Mouse (Mus musculus) embryonic fibroblast, embryonic 13.5 days (primary cell): Measurements from ENCODE around the gene Gse1. TPM values are rescaled to one million over a fixed set of nuclear protein-coding genes. Genes with fewer than 3 reads are reported as not detected.

Experiments used
- H3K27ac ChIP-seq: 2 replicates; pipeline ENCODE4 v1.5.1; 2012; ENCODE audit warnings: low read length, control low read depth, inconsistent platforms; ENCODE audit not compliant: insufficient read depth
- H3K4me1 ChIP-seq: 2 replicates; pipeline ENCODE4 v1.6.1; 2011; ENCODE audit warnings: low read length; ENCODE audit not compliant: control insufficient read depth, insufficient read depth
- H3K4me3 ChIP-seq: 2 replicates; pipeline ENCODE4 v1.5.1; 2011; ENCODE audit warnings: mild to moderate bottlenecking, control low read depth, low read length; ENCODE audit not compliant: insufficient read depth
- CTCF ChIP-seq: IDR thresholded peaks from 2 replicates; pipeline ENCODE4 v1.5.1; 2011; ENCODE audit warnings: mild to moderate bottlenecking, control low read depth, low read length, moderate library complexity, borderline replicate concordance; ENCODE audit not compliant: insufficient read depth
- POLR2A ChIP-seq: IDR thresholded peaks from 2 replicates; pipeline ENCODE4 v1.6.1; 2011; ENCODE audit warnings: low read depth, mild to moderate bottlenecking, control low read depth, low read length, moderate library complexity
- polyA plus RNA-seq: library from polyadenylated mRNA; stranded (reverse); fragments of >200 nt; gene quantifications from 2 replicates; pipeline ENCODE4 v1.2.4, GENCODE M21; 2011; ENCODE audit warnings: low read depth; ENCODE audit not compliant: missing spikeins, insufficient read length

Gse1 gene
- polyA plus RNA-seq, 1 experiment, result 13.4 TPM

- TF ChIP-seq CTCF (no peak), POLR2A (no peak)
- no peaks in the 10 kb centered on the region for H3K4me1 ChIP-seq
- no peak overlapping the region for H3K4me3 ChIP-seq
- no peak overlapping the region for H3K27ac ChIP-seq
Measured at GRCm38 (mm10) chr8:120251411-120252035, 23.3 kb downstream of the Gse1 start.

DNA sequence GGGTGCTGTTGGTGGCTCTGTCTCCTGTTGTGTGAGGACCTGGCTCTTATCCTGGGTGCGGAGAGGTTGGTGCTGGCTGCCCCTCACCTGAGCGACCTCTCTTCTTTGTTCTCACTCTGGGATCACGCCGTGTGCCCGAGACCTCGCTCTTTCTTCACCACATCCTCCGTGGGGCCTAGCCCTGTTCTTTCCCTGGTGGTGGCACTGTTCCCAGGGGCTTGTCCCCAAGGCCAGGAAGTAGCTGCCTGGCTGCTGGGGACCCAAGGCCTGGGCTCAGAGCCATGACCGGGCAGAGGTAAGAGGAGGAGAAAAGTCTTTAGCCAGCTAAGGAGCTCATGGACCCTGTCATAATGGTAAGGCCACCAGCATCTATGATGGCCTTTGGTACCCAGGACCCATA lies 25.4 kb downstream of the Gse1 start:
- Histone ChIP-seq H3K4me3 (no peak overlapping the region), H3K4me1 (no peaks in the 10 kb centered on the region), H3K27ac (no peak overlapping the region)
- TF ChIP-seq POLR2A (no peak), CTCF (no peak)

DNA sequence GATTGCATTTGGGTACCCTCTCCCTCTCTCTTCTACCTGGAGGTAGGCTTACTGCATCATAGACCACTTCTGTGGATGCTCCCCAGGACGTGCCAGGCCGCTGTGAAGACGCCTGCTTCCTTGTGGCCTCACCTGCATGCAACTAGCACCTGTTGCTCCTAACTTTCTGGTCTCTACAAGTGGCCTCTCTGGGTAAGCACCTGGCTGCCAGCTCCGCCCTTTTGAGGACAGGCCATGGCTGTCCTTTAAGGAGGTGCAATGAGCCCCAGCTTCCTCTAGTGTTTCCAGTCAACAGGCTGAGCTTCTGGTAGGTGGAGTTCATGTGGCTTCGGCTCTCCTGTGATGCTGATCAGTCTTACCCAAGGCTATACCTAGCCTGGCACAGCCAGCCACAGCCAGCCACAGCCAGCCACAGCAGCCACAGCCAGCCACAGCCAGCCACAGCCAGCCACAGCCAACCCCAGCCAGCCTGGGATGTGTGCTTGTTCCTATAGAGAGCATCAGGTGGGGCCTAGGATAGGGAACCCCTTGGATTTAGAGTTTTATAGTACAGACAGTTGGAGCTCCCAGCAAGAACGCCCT lies 27.2 kb downstream of the Gse1 start:
- TF ChIP-seq POLR2A (no peak), CTCF (no peak)
- H3K4me1 ChIP-seq, result no peaks in the 10 kb centered on the region
- H3K4me3 ChIP-seq, result no peak overlapping the region
- H3K27ac ChIP-seq, result no peak overlapping the region

- H3K4me1 ChIP-seq, result peaks cover 8% of the 10 kb centered on the region
Measured at GRCm38 (mm10) chr8:120256958-120257357, 28.7 kb downstream of the Gse1 start.

DNA sequence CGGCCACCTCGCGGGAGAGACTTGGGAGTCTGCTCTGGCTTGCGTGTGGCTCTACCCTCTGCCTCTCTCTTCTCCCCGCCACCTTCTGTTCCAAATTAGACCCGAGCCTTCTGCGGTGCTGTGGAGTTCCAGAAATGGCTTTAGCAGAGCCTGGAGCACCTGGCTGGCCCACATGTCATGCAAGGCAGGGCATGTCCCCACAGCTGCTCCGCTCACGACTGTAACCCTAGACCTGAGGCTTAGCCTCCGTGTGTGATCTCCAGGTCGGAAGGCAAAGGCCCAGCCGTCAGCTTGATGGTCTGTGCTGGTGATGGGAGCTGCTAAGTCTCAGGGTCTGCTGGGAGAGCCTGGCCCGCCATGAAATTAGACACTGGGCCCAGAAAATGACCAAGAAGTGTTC lies 30.9 kb downstream of the Gse1 start:
- no peak overlapping the region for H3K27ac ChIP-seq
- H3K4me1 ChIP-seq, result peaks cover 11% of the 10 kb centered on the region
- no peak overlapping the region for H3K4me3 ChIP-seq
- TF ChIP-seq CTCF (no peak), POLR2A (no peak)

More at GRCm38 (mm10) chr8:120256958-120257357, 28.7 kb downstream of the Gse1 start:
- no peak overlapping the region for H3K4me3 ChIP-seq
- TF ChIP-seq CTCF (no peak), POLR2A (no peak)
- no peak overlapping the region for H3K27ac ChIP-seq

GRCm38 (mm10) chr8:120260677-120261076 lies 32.4 kb downstream of the Gse1 start:
- Histone ChIP-seq H3K4me1 (peaks cover 17% of the 10 kb centered on the region), H3K4me3 (no peak overlapping the region), H3K27ac (no peak overlapping the region)
- TF ChIP-seq CTCF, result no peak
- TF ChIP-seq POLR2A, result no peak

DNA sequence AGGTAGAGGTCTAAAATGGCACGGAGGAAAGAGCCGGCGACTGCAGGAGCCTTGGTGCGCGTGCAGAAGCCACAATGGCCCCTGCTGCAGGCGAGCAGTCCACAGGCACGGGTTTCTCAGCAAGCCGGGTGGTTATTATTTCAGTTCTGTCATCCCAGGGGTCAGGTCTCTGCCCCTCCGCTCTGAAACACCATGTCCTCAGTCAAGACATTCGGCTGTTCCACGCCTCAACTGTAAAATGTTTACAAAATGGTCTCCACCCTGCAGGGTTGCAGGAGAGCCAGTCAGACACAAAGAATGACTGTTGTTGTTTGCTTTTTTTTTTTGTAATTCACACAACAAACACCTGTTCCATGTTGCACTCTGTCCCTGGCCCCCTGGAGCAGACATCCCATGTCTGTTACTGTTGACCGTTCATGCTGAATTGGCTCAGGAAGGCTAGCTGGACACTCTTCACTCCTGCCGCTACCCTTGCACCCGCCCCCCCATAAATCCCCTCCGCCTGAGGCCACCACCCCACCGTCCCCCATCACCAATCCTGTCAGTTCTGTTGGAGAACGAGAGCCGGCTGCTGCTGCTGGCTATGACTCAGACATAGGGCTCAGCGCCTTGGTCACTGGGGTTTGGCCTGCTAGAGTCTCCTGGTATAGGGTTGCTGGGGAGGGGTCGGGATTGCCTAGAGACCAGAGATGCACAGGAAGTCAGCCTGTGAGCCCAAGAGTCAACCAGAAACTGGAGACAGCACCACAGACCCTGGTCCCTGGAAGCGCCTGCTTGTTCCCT lies 33.3 kb downstream of the Gse1 start:
- peaks cover 21% of the 10 kb centered on the region for H3K4me1 ChIP-seq
- H3K27ac ChIP-seq, result no peak overlapping the region
- TF ChIP-seq CTCF (no peak), POLR2A (no peak)
- no peak overlapping the region for H3K4me3 ChIP-seq

DNA sequence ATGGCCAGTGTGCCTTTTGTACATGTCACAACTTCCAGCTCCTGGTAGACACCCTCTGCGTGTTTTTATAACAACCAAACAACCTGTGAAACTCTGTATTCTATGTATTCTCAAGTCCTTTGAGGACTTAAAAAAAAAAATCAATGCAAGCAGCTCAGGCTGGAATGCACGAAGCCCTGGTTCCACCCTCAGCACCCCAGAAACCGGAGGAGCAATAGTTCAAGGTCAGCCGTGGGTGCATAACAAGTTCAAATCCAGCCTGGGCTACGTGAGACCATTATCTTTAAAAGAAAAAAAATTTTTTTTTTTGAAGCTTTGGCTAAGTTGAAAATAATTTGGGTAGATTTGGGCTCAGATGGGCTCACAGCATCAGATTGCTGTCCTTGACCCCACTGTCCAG lies 35.6 kb downstream of the Gse1 start:
- Histone ChIP-seq H3K27ac (no peak overlapping the region), H3K4me3 (no peak overlapping the region), H3K4me1 (peaks cover 31% of the 10 kb centered on the region)
- TF ChIP-seq POLR2A (no peak), CTCF (no peak)

DNA sequence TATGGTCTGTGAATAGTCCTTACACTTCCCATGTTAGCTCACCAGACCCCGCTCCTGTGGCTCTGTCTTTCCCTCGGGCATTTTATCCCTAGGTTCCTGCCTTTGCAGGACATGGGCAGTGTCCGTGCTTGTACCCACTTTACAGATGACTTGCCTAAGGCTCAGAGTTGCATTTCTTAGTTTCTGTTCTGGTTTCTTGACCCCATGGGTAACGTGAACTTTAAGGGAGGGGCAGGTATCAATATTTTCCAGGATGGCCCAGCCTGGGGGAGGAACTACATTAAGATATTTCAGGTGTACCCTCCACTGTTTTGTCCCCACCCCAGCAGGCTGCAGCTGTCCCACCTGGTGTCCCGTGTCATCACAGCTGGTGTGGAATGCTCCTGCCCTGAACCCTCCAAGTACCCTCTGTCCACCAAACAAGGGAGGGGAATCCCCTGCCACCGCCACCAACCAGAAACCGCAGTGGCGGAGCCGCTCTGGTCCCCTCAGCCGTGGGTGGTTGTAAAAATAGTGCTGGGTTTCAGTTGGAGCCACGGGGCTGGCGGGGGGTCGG lies 36.2 kb downstream of the Gse1 start:
- Histone ChIP-seq H3K4me3 (no peak overlapping the region), H3K4me1 (peaks cover 35% of the 10 kb centered on the region), H3K27ac (peak overlapping the region; percentile 14)
- TF ChIP-seq CTCF (no peak), POLR2A (no peak)
